Mouse (Mus musculus) hindbrain, embryonic 16.5 days (tissue): Measurements from ENCODE around the gene Cd248. TPM values are rescaled to one million over a fixed set of nuclear protein-coding genes. Genes with fewer than 3 reads are reported as not detected.

Experiments
- ATAC-seq: fragments of 200-750 bp; cut with Nextera tagmentation; 2 replicates; pipeline ENCODE4 v1.8.0; 2017; ENCODE audit warnings: moderate TSS enrichment, moderate library complexity
- H3K27ac ChIP-seq: fragments of 300-500 bp; sonication (generic); 2 replicates; pipeline ENCODE4 v1.5.1; 2014; ENCODE audit warnings: low read depth, mild to moderate bottlenecking, control low read depth, low read length, moderate library complexity
- H3K27me3 ChIP-seq: fragments of 300-500 bp; sonication (generic); replicated peaks from 2 replicates; pipeline ENCODE4 v1.6.1; 2014; ENCODE audit warnings: low read length; ENCODE audit not compliant: control insufficient read depth, insufficient read depth
- H3K36me3 ChIP-seq: fragments of 300-500 bp; sonication (generic); 2 replicates; pipeline ENCODE4 v1.6.1; 2014; ENCODE audit warnings: mild to moderate bottlenecking, low read length, moderate library complexity, mixed read lengths; ENCODE audit not compliant: control insufficient read depth, insufficient read depth
- H3K4me1 ChIP-seq: fragments of 300-500 bp; sonication (generic); 2 replicates; pipeline ENCODE4 v1.6.1; 2014; ENCODE audit warnings: low read depth, low read length; ENCODE audit not compliant: control insufficient read depth, insufficient read depth
- H3K4me2 ChIP-seq: fragments of 300-500 bp; sonication (generic); 2 replicates; pipeline ENCODE4 v1.6.1; 2014; ENCODE audit warnings: mild to moderate bottlenecking, low read length, control low read depth, moderate library complexity
- H3K4me3 ChIP-seq: fragments of 300-500 bp; sonication (generic); 2 replicates; pipeline ENCODE4 v1.5.1; 2014; ENCODE audit warnings: mild to moderate bottlenecking, low read length, control low read depth, moderate library complexity
- H3K9ac ChIP-seq: fragments of 300-500 bp; sonication (generic); 2 replicates; pipeline ENCODE4 v1.6.1; 2014; ENCODE audit warnings: low read depth, mild to moderate bottlenecking, control low read depth, low read length, moderate library complexity
- H3K9me3 ChIP-seq: fragments of 300-500 bp; sonication (generic); 2 replicates; pipeline ENCODE4 v1.6.1; 2014; ENCODE audit warnings: mild to moderate bottlenecking, low read length, moderate library complexity; ENCODE audit not compliant: control insufficient read depth
- WGBS: fragments of 180-500 bp; shearing (Covaris S2); extraction: QIAGEN DNeasy Blood & Tissue Kit; methylation state at CpG from one replicate; pipeline ENCODE4 v1.1.7; 2014; 5-methylcytosine and 5-hydroxymethylcytosine counted together
- polyA plus RNA-seq: library from polyadenylated mRNA; unstranded; fragments of >200 nt; fragmentation: Nextera tagmentation; extraction: Ambion mirVana; gene quantifications from 2 replicates; pipeline ENCODE4 v1.2.1, GENCODE M21; 2015

Gene Cd248
- polyA plus RNA-seq: 14.5 and 25.2 TPM in 2 replicates

DNA sequence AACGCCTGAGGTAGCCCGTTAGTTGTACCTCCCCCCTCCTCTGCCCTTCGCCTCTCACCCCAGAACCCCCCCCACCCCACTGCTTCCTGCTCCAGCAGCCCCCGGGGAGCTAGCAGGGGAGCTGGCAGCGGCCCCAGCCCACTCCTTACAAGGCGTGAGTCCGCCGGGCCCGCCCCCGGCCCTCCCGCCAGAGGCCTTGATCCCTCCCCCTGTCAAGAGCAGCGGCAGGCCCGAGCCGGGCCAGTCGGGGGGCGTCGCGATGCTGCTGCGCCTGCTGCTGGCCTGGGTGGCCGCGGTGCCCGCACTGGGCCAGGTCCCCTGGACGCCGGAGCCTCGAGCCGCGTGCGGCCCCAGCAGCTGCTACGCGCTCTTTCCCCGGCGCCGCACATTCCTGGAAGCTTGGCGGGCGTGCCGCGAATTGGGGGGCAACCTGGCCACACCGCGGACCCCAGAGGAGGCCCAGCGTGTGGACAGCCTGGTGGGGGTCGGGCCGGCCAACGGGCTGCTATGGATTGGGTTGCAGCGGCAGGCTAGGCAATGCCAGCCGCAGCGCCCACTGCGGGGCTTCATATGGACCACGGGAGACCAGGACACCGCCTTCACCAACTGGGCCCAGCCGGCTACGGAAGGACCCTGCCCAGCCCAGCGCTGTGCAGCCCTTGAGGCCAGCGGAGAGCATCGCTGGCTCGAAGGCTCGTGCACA, at the start of gene Cd248:
Cd248 (plus strand) TSS at position 212 of the 703 bp plus-strand sequence.
- Histone ChIP-seq H3K27ac (0 out of 2 replicates have a peak within 1 kb of the TSS, but pooled peaks have one; percentile 3), H3K4me3 (peak within 1 kb of the TSS; percentile 39), H3K4me1 (peaks cover 25% of the 10 kb centered on the region), H3K4me2 (peak within 1 kb of the TSS; percentile 71), H3K9ac (peak within 1 kb of the TSS; percentile 69), H3K9me3 (no peaks in the 10 kb centered on the region), H3K36me3 (no peaks in the 10 kb centered on the region), H3K27me3 (peaks cover 12% of the 10 kb centered on the region)
- WGBS: 1% methylated on average over 45 of the region's 56 CpGs
- ATAC-seq: peak; percentile 28

DNA sequence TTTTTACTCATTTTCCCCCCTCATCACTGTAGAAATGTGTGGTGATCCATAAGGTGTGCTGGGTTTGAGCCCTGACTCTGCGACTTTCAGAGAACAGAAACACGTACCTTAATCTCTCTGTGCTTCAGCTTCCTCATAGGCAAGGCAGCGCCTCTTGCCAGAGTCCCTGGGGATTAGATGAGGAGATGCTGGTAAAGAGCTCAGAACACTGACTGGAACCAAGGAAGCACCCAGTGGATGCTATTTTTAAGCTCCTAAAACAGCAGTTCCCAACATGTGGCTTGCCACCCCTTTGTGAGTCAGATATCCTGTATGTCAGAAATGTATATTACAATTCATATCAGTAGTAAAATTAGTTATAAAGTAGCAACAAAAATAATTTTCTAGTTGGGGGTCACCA, 49.7 kb upstream of the Cd248 start:
- WGBS: 83% methylated on average over 3 of the region's 3 CpGs
- no peak for ATAC-seq
- H3K27me3 ChIP-seq: no peaks in the 10 kb centered on the region
- H3K36me3 ChIP-seq: no peaks in the 10 kb centered on the region
- no peak overlapping the region for H3K9ac ChIP-seq
- no peak overlapping the region for H3K4me3 ChIP-seq
- no peaks in the 10 kb centered on the region for H3K9me3 ChIP-seq
- H3K4me2 ChIP-seq: no peak overlapping the region
- no peak overlapping the region for H3K27ac ChIP-seq
- H3K4me1 ChIP-seq: no peaks in the 10 kb centered on the region; the same call in 1 of the 2 replicates

DNA sequence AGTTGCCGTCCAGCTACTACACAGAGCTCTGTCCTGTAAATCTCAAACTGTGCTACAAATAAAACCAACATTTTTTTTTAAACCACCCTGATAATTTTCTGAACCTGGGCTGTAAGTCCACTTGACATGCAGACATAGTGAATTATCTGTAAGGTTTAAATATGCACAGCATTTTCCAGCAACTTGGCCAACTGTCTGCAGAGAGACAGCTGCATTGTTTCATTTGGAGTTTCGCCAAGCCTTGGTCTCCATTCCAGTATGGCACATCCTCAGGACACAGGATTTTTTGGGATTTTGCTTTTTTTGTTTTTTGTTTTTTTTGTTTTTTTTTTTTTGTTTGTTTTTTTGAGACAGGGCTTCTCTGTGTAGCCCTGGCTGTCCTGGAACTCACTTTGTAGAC, 46.5 kb upstream of the Cd248 start:
- Histone ChIP-seq H3K36me3 (no peaks in the 10 kb centered on the region), H3K4me2 (no peak overlapping the region), H3K9ac (no peak overlapping the region), H3K9me3 (no peaks in the 10 kb centered on the region), H3K4me1 (peaks cover 3% of the 10 kb centered on the region; the same call in 1 of the 2 replicates), H3K27ac (no peak overlapping the region), H3K4me3 (no peak overlapping the region), H3K27me3 (no peaks in the 10 kb centered on the region)
- 75% methylated on average over 2 of the region's 2 CpGs for WGBS
- ATAC-seq: no peak

DNA sequence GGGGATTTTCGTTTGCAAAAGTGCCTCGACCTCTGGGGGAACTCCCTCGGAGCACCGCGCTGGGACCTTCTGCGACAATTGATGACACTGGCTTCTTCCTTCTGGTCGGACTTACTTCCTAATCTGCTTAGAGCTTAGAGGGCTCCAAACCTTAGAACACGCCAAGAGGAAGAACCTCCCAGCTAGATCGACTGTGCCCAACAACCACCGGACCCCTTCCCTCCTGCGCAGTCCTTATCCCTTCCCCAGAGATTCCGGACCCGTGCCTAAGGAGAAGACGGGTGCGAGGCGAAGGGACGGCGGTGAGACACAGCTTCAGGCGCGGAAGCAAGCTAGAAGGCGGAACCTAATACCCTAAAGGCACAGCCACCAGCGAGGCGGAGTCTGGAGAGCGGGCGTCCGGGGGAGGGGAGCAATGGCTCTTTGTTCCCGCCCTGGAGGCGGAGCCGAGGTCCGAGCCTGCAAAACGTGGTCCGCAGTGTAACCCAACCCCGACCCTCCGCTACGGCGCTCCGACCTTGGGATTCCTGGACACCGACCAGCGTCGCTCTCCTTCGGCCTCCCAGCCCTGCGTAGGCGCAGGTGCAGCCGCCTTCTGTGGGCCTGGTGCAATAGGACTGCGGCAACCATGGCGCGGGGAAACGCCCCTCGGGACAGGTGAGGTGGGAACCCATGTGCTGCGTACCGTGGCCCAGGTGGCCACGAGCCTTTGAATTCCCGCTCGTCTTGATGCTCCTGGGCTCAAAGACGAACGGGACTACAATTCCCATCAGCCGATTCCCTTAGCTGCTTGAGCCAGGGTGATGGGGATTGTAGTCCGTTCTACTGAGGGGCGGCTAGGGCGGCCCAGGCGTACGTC, 44.0 kb upstream of the Cd248 start, which contains the start of gene Slc29a2:
Slc29a2 (plus strand) TSS at position 240 of the 859 bp plus-strand sequence.
- Histone ChIP-seq H3K9ac (peak within 1 kb of the TSS; percentile 91), H3K9me3 (no peaks in the 10 kb centered on the region), H3K4me2 (peak within 1 kb of the TSS; percentile 90), H3K27ac (peak within 1 kb of the TSS; percentile 90), H3K4me3 (peak within 1 kb of the TSS; percentile 86), H3K4me1 (peaks cover 3% of the 10 kb centered on the region; the same call in 1 of the 2 replicates), H3K36me3 (peaks cover 8% of the 10 kb centered on the region; the same call in 1 of the 2 replicates), H3K27me3 (no peaks in the 10 kb centered on the region)
- 0% methylated on average over 55 of the region's 62 CpGs for WGBS
- peak; percentile 96 for ATAC-seq

DNA sequence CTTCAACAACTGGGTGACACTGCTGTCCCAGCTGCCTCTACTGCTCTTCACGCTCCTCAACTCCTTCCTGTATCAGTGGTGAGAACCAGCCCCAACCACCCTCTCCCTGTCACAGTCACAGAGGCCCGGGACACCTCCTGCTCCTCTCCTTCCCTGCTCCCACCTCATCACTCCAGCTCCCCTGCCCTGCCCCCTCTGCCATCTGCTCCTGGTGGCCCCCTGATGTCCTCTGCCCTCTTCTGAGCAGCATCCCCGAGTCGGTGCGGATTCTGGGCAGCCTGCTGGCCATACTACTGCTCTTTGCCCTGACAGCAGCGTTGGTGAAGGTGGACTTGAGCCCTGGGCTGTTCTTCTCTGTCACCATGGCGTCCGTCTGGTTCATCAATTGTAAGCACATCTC, 41.8 kb upstream of the Cd248 start:
- H3K27me3 ChIP-seq: no peaks in the 10 kb centered on the region
- peaks cover 3% of the 10 kb centered on the region; the same call in 1 of the 2 replicates for H3K4me1 ChIP-seq
- no peak overlapping the region for H3K4me2 ChIP-seq
- no peak overlapping the region for H3K4me3 ChIP-seq
- peaks cover 18% of the 10 kb centered on the region for H3K36me3 ChIP-seq
- no peak overlapping the region for H3K27ac ChIP-seq
- WGBS: 87% methylated on average over 8 of the region's 8 CpGs
- no peaks in the 10 kb centered on the region for H3K9me3 ChIP-seq
- H3K9ac ChIP-seq: no peak overlapping the region
- ATAC-seq: no peak

DNA sequence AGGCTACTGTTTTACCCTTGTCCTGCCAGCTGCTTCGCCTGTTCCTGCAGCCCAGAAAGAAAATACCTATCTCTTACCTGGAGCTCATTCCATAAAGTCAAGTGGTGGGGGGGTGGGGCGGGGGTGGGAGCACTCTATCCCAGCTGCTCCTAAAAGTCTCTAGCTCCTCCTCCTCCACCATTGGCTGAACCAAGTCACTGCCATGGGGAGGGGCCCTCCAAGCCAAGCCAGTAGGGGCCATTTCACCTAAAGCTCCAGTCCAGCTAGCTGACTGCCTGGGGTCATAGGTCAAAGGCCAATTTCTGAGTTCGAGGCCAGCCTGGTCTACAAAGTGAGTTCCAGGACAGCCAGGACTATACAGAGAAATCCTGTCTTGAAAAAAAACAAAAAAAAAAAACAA, 35.2 kb upstream of the Cd248 start:
- no peak overlapping the region for H3K9ac ChIP-seq
- H3K4me1 ChIP-seq: peaks cover 2% of the 10 kb centered on the region
- no peak overlapping the region for H3K27ac ChIP-seq
- H3K36me3 ChIP-seq: peaks cover 22% of the 10 kb centered on the region
- no peak overlapping the region for H3K4me3 ChIP-seq
- no peaks in the 10 kb centered on the region for H3K27me3 ChIP-seq
- no peak for ATAC-seq
- no peaks in the 10 kb centered on the region for H3K9me3 ChIP-seq
- WGBS: 87% methylated on average over 3 of the region's 3 CpGs
- H3K4me2 ChIP-seq: no peak overlapping the region

DNA sequence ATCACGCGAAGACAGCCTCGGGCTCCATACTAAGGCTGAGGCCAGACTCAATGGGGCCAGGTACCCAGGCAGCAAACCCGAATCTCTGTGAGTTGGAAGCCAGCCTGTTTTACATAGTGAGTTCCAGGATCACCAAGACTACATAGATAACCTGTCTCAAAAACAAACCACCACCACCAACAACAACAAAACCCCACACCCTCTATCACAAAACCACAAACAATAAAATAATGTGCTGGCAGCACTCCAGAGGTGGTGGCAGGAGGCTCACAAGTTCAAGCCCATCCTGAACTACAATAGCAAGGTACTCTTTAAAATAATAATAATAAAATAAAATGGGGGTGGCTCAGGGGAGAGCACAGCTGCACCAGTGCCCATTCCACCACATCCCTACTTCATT, 31.3 kb upstream of the Cd248 start:
- no peaks in the 10 kb centered on the region for H3K27me3 ChIP-seq
- 90% methylated on average over 4 of the region's 4 CpGs for WGBS
- H3K36me3 ChIP-seq: peaks cover 3% of the 10 kb centered on the region; the same call in 1 of the 2 replicates
- H3K4me2 ChIP-seq: no peak overlapping the region
- peaks cover 21% of the 10 kb centered on the region for H3K4me1 ChIP-seq
- H3K9ac ChIP-seq: no peak overlapping the region
- no peaks in the 10 kb centered on the region for H3K9me3 ChIP-seq
- H3K27ac ChIP-seq: no peak overlapping the region
- ATAC-seq: no peak
- no peak overlapping the region for H3K4me3 ChIP-seq

DNA sequence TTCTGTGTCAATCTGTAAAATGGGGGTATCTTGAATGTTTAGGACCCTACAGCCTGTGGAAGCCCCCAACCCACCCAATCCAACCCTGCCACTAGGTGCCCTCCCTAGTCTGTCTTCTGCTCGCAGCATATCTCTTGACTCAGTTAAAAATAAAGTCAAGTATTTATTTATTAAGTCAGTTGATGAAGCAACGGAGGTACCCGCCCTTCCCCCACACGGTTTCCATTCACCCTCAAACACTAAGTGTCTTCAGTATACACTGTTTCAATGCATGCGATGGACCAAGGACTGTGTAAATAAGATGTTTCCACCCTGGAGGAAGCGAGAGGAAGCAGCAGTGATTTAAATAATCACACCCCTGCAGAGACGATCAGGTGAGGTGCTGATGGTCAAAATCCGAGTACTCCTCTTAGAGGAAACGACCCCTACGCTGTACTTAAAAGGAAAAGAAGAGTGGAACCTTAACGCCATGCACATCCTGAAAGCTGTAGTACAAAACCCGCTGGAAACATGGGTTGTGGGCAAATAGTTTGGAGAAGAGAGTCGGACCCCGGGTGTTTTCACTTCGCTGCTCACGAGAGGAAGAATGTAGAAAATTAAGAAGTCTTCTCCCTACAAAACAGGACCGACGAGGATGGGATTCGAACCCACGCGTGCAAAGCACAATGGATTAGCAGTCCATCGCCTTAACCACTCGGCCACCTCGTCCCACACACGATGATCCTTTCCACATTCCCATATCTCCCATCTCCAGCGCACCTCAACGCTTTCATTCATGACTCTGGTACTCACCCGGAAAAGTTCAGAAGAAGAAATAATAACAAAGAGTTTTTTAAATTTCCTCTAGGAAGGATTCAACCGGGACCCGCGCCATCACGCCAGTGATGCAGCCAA, 30.0 kb upstream of the Cd248 start:
- Histone ChIP-seq H3K4me1 (peaks cover 27% of the 10 kb centered on the region), H3K9me3 (no peaks in the 10 kb centered on the region), H3K36me3 (no peaks in the 10 kb centered on the region), H3K9ac (peak overlapping the region; percentile 88), H3K27ac (peak overlapping the region; percentile 87), H3K27me3 (no peaks in the 10 kb centered on the region), H3K4me3 (peak overlapping the region; percentile 92), H3K4me2 (peak overlapping the region; percentile 96)
- 6% methylated on average over 32 of the region's 32 CpGs for WGBS
- peak; percentile 55 for ATAC-seq
